Mouse (Mus musculus) retina, embryonic 14.5 days (tissue): ENCODE results near the gene Gm826.

Experiments used
- DNase-seq: peaks from one replicate; pipeline ENCODE4 v3.0.0-alpha.2; 2015; ENCODE audit warnings: low spot score

Gm826 gene

DNA sequence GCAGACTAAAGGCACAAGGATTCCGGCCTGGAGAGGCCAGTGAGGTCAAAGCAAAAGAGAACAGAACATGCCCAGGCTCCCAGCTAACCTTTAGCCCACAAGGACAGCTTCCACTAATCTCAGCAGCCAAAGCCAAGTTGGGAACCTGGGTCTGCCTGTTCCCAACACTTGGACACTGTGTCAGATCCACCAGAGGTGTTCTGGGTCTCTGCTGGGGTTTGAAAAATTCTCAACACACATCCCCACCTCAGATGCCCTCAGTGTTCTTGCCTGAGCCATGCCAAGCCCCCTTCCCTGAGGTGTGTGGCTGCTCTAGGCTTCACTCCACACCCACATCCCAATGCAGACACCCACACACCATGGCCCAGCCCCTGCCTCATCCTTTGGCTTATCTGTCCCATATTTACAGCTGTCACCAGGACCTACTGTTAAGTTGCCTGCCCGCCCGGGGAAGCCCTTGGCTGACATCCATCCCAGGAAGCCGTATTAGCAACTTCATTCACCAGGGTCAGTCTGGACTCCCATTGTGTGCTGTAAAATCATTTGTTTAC, at the start of gene Gm826:
Gm826 (minus strand) TSS at position 52 of the 551 bp plus-strand sequence.
- DNase-seq = no peak

- no peak for DNase-seq
Observed at GRCm38 (mm10) chr2:160383418-160383817, 49.5 kb upstream of the Gm826 start.

DNA sequence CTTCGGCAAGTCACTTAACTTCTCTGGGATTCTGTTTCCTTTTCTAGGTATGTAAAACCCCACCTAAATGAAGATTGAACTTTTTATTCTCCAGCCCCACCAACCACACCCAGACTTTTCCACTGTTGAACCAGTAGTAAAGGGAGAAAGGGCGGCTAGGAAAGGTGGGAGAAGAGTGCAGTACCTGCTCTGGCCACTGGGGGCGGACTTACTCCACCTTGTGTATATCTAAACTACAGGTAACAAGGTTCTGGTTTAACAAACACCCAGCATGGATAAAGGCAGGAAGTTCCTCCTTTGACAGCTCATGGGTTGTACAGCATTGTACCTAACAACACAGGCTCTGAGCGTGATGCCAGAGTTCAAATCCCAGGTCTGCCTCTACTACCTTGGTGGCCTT, 44.3 kb upstream of the Gm826 start:
- peak; percentile 74 for DNase-seq

- no peak for DNase-seq
Observed at GRCm38 (mm10) chr2:160376236-160376635, 42.3 kb upstream of the Gm826 start.

GRCm38 (mm10) chr2:160369653-160370420, 35.9 kb upstream of the Gm826 start:
- DNase-seq = no peak

- no peak for DNase-seq
Observed at GRCm38 (mm10) chr2:160368422-160369357, 34.7 kb upstream of the Gm826 start.

- DNase-seq = peak; percentile 94
Observed at GRCm38 (mm10) chr2:160367448-160368208, 33.7 kb upstream of the Gm826 start.

- peak; percentile 94 for DNase-seq
Observed at GRCm38 (mm10) chr2:160366980-160367338, 33.0 kb upstream of the Gm826 start, which contains the start of gene Mafb. Gene Mafb (minus strand): TSS chr2:160367065.

- DNase-seq = no peak
Observed at GRCm38 (mm10) chr2:160366111-160366979, 32.4 kb upstream of the Gm826 start.

DNA sequence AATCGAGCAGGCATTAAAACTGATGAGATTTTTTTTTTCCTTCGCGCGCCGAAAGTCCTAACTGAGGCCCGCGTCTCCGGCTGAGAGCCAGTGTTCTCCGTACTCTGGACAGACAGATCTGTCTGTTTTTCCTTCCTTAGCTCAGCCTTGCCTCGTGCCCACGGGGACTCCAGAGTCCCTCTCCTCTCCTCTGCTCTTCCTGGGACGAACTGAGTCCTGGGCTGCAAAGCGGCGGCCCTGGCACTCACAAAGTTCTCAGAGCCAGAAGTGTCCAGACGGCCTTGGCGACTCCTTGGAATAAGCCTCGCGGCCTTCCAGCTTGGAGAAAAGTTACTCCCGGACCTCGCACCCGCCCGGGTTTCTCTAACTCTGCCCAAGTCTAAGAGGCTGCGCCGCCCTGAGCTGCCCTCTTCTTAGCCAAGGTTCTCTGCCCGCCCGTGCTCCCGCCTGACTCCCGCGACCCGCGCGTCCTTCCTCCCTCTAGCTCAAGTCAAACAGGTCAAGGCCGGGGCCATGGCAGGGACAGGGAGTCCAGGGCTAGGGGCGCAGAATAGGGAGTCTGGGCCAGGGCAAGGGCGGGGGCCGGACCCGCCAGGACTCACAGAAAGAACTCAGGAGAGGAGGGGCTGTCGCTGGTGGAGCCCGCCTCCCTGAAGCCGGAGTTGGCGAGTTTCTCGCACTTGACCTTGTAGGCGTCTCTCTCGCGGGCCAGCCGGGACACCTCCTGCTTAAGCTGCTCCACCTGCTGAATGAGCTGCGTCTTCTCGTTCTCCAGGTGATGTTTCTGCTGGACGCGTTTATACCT, 31.3 kb upstream of the Gm826 start:
- DNase-seq = no peak

- no peak for DNase-seq
Observed at GRCm38 (mm10) chr2:160364666-160365065, 30.7 kb upstream of the Gm826 start.

GRCm38 (mm10) chr2:160364128-160364650, 30.2 kb upstream of the Gm826 start:
- no peak for DNase-seq

- no peak for DNase-seq
Observed at GRCm38 (mm10) chr2:160363201-160363600, 29.2 kb upstream of the Gm826 start.

- no peak for DNase-seq
Observed at GRCm38 (mm10) chr2:160361442-160362121, 27.6 kb upstream of the Gm826 start.

DNA sequence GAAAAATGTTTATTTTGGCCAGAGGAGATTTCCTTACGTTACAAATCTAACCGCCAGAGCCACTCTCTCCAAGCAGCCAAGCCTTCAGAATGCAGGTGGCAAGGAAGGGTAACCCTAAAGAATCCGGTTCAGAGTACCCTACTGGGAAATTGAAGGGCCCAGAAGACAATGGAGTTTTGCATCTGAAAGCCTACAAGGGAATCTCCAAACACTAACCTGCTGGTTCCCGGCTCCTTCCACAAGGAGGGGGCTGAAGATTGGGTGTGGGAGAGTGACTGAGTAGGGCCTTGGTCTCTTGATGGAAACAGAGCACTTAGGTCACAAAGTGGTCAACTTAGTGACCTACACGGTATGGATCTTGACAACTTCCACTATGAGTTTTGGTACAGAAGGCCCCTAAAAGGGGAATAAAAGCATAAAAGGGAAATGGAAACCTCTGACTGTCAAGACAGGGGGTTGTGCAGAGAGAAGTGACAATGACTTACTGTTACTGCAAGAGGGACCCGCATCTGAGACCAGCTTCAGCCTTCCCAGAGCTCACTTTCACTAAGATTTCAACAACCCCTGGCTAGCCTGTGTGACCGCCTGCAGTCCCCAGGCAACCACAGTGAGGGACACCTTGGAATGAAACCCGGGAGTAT, 26.4 kb upstream of the Gm826 start:
- no peak for DNase-seq

- DNase-seq = no peak
Observed at GRCm38 (mm10) chr2:160358896-160359295, 24.9 kb upstream of the Gm826 start.

DNA sequence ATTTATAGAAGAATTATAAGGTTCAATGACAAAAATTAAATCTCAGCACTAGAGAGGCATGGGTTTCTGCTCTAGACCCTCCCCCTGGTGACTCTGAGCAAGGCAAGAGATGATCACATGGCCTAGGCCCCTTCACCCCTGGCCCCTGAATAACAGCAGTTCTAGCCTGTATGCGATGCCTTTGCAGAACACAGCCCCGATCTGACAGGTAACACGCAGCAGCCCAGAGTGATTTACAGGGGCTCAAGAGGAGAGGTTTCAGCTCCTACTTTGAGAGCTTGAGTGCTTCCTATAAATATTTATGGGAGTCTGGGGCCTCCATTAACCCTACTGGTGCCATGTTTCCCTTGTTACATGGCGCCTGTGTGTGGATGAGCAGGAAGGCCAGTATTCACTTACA, 23.5 kb upstream of the Gm826 start:
- no peak for DNase-seq

GRCm38 (mm10) chr2:160356132-160356531, 22.2 kb upstream of the Gm826 start:
- DNase-seq = peak; percentile 66

- no peak for DNase-seq
Observed at GRCm38 (mm10) chr2:160354319-160354718, 20.4 kb upstream of the Gm826 start.
